Mouse (Mus musculus) erythroblast, embryonic 14.5 days (primary cell): Measurements from ENCODE around the gene Zfp81.

Experiments used
- GATA1 ChIP-seq: IDR thresholded peaks from 2 replicates; pipeline ENCODE4 v1.6.1; 2012; ENCODE audit warnings: low read length, inconsistent platforms, mixed read lengths
- TAL1 ChIP-seq: IDR thresholded peaks from 3 replicates; pipeline ENCODE4 v1.6.1; 2012; ENCODE audit warnings: low read length, inconsistent platforms, mixed read lengths

DNA sequence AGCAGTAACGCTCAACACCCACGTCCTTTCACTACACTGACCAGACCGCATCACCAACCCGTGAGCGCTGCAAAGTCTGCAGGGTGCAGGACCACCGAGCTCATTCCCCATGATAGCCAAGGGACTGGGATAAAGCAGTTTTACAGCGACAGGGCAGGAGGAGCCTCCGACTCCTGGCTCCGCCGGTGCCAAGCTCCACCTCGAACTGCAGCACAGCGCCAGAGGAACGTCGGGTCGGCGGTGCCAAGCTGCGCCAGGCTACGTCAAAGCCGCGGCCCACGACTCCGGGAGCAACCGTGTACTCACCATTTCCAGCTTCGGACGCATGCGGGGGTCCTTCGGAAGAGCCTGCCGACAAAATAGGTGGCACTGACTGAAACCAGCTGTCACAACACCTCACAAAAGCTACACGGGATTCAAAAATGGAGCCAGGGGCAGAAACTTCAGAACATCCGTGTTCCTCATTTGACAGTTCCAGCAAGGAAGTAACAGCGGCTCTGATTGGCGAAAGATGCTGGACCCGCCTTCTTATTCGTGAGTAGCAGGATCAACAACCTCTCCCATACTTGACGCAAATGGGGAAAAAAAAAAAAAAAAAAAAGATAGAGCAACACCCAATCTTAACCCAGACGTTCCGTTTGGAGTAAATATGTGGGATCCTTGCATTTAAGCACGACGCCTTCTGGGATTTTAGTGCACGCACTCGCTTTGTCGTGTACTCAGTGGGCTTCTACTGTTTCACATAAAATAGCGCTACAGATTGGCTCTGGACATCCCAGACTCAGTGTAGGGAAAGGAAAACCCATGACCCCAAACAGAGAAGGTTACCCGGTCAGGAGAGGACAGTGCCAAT lies 35.7 kb upstream of the Zfp81 start, which contains the start of gene Zfp101:
- TF ChIP-seq GATA1 (no peak), TAL1 (no peak)
